Mouse (Mus musculus): ENCODE results near the gene Gm12258.
A peak's percentile ranks its signal among the peaks of the same experiment; 100 is the strongest.

Gene Gm12258

GRCm38 (mm10) chr11:58903511-58904409 lies 56.8 kb downstream of the Gm12258 start, which contains the start of gene Zfp39:
Gene Zfp39, minus strand, starts transcription at chr11:58904225.
- DNase-seq = peak; percentile 98

- DNase-seq = no peak
These were observed 57.4 kb downstream of the Gm12258 start for GRCm38 (mm10) chr11:58904410-58904718.

- DNase-seq = peak; percentile 14
These were observed 57.9 kb downstream of the Gm12258 start for GRCm38 (mm10) chr11:58904838-58905237.
